Mouse (Mus musculus) spleen, postnatal 36 days (tissue): ENCODE measurements around the gene Cenpp.

Source experiments
- DNase-seq, 2 experiments: peaks; one replicate each; pipeline ENCODE4 v3.0.0; 2022; ENCODE audit warnings: low spot score in 2 of 2, mixed read lengths in 1 of 2

The Cenpp gene

DNA sequence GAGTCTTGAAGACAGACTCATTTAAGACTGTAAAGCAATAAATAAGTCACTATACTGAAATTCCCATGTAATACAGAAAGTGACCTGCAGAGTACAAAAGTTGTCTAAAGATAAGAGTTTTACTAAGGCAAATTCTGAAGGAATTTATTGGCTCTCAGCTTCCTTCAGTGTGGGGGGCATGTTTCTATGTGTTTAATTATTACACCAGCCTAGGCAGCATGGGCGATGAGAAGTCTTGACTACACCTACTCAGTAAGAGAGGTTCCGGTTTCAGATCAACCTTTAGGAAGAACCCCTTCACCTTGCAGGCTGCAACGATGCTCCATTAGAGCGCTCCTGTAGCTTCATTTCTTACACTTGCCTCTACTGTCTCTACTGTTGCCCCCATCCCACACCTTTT, 121.9 kb downstream of the Cenpp start:
- no peak for DNase-seq

DNA sequence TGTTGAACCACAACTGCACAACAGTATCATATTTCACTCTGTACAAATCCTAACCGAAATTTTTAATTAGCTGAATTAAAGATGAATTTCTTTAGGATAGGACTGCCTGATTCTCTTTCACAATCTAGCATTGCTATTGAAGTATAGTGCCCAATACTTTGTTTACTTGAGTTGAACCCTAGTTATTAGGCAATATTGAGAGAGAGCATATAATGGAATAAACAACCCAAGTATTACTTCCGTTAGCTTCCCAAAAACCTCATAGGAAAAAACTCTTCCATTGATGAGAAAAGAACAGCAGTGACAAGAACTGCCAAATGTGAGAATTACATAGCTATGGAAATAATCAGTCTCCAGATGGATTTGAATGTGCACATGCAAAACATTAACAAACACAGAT, 126.3 kb downstream of the Cenpp start:
- DNase-seq, result no peak

DNA sequence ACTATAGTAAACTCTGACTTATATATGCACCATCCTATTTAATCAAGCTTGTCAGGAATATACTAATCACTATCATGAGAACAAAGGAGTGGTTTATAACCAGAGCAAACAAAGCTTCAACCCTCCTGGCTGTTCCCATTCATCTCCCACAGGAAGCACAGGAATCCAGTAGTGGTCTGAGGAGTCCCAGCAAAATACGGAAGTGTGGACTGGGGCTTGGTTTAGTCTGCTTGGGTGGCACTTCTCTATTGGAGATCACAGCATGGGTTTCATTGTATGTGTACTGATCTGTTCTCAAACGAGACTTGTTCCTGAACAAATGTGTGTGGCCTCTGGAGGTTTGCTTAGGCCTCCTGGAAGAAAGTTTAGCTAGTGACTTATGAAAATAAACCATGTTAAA, 133.8 kb downstream of the Cenpp start:
- no peak for DNase-seq

DNA sequence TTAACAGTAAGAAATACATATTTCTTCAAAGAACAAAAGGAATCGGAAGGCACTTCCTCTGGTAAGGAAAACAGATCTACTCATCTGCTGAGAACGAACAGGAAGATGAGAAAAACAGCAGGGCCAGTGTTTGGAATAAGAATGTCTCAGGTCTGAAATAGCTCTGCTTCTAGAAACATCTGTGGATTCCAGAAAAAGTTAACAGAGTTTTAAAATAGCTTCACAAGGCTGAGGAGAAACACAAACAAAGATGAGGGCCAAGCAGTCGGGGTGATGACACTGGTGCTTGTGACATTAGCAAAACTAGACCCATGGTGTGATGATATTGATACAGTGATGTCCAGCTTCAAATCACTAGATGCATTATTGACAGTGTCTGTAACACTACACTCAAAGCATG, 145.4 kb downstream of the Cenpp start:
- DNase-seq, result no peak

DNA sequence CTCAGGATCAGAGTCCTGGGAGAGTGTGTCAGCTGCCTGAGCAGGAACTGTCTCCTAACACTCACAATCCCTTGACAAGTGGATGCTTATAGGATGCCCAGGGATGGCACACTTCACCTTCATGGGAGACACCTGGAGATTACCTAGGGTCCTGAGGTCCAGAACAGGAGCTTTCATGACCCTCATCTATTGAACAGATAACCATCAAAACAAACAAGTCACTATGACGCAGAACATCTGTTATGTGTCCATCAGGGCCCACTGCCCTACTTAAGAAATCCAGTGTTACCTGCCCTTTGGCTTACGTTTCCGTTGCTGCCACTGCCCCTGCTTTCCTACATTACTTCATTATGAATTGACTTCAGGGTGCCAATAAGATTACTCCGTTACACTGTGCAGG, 146.8 kb downstream of the Cenpp start:
- DNase-seq, result no peak

DNA sequence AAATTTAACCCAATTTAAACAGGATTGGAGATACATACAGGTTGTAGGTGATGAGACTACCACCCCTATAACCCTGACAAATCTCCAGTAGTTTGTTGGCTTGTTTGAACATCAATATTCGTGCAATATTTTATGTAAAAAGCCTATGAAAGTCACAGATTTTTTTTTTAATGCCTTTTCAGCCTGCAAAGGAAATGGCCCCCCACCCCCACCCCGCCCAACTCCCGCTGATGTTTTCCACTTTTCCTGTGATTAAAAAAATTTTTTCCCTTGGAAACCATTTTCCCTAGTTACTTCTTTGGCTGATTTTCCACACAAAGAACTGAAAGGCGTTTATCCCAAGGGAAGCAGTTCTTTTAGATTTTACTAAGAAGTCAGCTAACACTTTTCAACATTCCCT, 148.1 kb downstream of the Cenpp start, which contains the start of gene Ecm2:
Gene Ecm2 (plus strand): TSS at position 301 of the 400 bp plus-strand sequence.
- no peak for DNase-seq

DNA sequence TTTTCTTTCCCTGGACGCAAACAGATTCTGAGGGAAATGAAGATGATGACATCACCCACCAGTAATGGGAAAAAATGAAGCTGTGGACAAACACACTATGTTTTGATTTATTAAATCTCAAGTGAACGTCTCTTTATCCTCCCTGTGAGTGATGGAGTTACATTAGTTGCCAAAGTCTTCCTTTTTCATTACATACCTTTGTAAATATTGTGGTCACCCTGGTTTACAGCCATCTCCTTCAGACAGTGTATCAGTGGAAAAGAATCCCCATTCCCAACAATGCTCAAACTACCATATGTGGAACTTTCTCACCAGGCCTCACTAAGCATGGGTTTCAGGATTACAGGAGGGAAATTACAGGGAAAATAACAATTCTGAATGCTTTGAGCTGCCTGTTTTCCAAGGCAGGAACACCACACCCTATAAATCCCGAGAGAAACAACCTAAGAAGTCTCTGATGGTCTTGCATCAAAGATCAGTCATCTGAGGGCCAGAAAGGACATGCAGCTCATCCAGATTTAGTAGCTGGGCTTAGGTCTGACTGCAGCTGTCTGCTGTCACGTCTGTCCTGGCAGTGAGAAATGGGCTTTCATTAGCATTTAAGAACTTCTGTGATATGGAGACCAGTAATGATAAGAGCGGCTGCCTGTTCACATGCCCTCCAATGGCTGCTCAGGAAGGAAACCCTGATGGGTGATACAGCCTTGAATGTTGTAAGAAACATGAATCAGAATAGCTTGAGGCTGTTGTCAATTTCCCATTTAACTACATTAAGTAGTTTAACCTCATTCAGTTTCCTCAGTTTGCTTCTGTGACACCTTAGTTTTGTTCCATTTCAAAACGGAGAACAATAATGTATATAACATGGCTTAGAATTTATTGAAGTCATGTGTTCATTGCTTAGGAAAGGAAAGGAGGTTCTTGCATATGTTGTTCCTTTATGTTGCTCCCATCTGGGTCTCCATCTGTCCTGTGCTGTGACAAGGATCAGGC, 159.9 kb downstream of the Cenpp start, which contains the start of gene Tes3-ps:
Gene Tes3-ps (plus strand): TSS at position 943 of the 993 bp plus-strand sequence.
- DNase-seq, result no peak

DNA sequence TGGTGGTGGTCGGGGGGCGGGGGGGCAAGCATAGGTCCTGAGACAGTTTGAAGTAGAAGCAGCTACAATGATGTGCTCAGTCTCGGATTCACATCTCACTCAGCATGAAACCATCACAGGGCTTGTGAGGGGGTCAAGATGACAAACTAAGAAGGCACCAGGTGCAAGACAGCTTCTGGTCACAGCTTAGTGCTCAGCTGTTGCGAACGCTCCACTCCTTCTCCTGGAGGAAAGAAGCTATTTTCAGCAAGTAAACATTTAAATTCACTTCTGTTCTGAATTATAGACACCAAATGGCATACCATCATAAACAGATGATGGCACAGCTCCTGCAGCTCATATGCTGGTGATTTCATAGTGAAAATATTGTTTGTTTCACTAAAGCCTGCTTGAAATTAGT, 167.2 kb downstream of the Cenpp start:
- no peak for DNase-seq

DNA sequence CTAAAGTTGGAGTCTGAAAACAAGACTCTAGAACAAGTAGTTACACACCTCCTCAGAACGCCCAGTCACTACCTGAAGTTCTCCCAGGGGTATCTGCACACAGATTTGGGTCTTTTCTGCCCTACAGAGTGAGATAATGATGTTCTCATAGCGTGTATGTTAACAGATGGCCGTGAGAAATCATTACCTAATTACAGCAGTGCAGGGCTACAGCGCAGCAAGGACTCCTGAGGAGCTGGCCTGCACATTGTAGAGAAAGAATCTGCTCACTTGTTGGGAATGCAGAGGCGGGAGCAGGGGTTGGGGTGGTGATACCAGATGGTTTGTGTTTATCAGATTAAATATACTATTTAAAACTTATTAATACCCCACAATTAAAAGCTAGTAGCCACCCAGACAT, 172.0 kb downstream of the Cenpp start:
- no peak for DNase-seq

DNA sequence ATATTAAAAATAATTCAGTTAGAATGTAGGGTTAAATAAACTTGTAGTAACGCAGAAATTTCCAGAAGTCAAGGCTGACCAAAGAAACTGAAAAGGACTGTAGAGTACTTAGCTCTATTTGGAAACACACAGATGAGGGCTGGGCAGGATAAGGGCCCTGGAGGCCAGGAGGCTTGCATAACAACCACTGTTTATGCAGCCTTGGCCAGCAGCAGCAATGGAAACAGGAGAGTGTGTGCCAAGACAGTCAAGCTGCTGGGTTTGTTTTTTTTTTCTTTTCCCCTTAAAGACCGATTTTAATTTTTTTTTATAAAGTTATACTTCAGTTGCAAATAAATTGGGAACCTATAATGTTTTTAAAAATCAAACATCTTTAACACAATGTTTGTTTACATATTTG, 172.5 kb downstream of the Cenpp start:
- peak in 1 of 2 experiments; percentile 18 for DNase-seq

DNA sequence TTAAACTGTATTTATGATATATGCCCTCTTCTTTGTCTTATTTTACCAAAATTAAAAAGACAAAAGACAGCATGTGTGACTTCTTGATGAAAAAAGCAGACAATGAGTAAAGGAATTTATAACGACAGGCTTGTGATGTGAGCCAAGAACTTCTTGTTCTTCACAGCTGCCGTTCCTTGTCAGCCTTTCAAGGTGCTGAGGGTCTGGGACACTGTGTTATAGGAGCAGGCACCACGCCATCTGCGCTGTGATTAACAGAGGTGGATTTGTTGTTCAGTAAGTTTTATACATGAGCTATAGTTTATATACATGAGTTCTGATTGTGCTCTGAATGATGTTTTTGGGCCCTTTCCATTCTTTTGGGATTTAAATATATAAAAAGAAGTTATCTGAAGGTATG, 173.2 kb downstream of the Cenpp start:
- DNase-seq, result no peak

DNA sequence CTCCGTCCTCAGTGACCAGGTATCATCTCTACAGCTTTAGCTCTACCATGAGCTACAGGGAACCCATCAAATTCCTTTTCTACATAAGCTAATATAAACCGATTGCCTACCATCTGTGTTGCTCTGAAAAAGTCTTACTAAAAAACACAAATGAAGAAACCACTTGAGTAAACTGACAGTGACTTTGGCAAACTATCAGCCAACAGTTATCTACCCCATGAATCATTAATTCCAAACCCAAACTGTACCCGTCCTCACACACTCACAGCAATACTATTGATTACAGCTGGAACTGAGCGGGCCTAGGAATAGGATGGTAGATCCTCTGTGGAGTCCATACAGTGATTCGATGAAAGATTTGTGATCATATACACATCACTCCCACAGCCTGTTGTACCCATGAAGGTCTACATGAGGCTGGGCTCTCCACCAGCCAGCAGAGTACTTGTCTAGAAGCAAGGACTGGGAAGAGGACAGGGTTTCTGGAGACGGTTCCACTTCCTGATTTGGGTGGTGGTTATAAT, 173.7 kb downstream of the Cenpp start:
- no peak for DNase-seq

DNA sequence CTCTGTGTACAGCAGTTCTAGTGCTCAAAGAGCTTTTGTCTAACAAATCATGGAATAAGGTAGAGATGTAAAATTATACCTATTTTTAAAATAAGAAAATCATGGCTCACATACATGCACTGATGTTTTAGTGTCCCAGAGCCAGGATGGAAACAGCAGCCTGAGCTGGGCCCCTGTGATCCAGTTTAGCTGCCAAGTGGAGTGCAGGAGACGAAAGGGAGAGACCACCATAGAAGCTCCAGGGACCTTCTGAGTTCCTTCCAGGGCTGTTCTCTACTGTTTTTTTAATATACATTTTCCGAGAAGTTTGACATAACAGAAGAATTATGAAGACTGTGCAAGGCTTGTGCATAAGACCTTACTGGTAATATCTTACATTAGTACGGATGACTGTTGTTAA, 174.7 kb downstream of the Cenpp start:
- DNase-seq, result no peak

DNA sequence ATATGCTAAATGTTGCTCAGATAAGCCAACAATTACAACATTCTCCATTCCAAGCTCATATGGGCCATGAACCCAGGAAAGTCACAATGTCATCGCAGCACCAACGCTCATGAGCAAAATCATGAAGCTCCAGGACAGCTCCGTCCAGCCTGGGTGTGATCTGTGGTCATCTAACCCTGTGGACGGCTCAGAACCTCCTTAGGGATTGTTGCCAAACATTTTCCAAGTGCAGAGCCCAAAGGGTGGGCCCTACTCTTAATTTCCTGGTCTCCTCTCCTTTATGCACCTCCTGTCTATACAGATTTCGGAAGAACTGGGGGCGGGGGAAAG, 179.9 kb downstream of the Cenpp start:
- DNase-seq, result no peak

DNA sequence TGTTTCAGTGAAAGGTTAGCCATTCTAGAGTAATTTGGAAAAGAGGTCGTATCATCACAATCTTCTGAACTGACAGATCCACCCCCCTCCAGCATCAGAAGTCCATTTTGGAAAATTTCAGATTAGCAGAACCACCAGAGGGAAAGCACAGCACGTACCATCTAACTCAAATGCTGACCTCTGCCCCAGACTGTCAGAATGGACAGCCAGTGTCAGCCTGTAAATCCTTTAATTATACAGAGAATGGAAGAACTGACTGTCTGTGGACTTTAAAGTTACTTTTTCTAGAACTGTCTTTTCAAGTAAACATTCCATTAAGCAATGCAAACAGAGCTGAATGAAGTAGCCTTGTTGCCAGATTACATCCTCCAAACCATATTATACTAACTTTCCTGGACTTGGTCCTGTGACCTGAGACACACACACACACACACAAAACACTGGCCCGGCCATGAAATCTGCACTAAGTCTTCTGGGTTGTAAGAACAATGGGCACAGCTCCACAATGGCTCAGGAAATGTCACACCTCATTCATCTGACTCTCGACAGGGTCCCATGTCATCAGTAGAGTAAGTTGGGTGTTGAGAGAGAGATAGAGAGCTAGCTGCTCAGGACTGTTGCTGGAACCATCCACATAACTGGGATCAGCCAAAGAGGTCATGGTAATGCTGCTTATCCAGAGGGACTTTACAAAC, 180.5 kb downstream of the Cenpp start:
- no peak for DNase-seq

DNA sequence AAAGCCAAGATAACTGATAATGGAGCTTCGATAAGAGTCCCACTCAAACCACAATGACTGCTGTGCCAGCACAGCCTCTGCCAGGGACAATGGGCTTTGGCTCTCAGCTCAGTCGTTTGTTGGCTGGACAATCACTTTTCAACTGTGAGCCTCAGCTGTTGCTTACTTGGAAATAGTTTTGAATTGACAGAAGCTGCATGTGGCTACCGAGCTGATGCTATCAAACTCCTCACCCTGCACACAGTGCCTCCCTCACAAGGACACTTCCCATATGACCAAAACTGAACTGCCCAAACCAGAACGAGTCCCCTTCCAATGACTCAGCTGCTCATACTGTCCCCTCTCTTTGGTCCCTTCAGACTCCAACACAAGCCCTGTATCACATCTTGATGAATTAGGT, 181.8 kb downstream of the Cenpp start:
- DNase-seq, result no peak

DNA sequence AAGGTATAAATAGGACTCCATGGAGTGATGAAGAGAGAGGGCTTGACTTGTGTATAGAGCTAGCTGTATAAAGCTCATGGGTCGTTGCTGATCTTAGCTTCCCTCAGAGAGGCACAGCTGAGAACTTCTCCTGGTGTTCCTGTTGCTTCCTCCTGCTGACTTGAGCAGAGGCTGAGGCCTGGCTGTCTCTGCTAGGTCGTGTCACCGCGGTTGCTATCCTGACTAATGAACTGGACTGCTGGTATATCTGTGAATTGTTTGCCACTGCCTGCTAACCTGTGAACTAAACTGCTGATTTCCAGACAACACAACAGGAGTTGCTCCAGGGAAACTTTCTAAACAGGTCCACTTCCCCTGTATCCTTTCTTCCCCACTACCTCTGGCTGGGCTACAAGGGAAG, 182.3 kb downstream of the Cenpp start:
- no peak for DNase-seq

DNA sequence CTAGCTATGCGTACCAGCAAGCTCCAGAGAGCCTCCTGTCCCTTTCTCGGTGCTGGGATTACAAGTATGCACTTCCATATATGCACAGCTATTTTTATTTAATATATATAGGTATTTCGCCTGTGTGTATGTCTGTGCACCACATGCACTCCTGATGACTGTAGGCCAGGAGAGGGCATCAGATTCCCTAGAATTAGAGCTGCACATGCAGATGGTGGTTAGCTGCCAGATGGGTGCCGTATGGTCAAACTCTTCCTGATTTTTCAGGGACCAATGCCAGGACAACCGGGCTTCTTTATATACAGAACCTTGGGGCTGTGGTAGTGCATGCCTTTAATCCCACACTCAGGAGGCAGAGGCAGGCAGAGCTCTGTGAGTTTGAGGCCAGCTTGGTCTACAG, 183.6 kb downstream of the Cenpp start:
- no peak for DNase-seq

DNA sequence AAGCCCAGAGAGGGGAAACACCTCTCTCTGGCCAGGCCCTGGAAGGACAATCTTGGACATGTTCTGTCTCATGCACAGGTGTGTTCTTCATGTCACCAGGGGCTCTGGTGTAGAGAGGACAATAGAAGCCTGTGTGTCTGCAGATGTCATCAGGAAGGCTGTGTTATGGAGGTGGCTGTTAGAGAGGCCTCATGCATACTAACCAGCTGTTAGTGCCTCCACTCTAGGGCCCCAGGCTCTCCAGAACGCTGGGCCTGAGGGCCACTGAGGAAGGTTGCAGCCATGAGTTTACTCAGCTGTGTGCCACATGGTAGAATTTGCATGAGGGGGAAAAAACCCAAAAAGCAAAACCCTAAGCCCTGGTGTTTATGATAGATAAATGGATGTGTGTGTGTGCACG, 185.0 kb downstream of the Cenpp start:
- no peak for DNase-seq

DNA sequence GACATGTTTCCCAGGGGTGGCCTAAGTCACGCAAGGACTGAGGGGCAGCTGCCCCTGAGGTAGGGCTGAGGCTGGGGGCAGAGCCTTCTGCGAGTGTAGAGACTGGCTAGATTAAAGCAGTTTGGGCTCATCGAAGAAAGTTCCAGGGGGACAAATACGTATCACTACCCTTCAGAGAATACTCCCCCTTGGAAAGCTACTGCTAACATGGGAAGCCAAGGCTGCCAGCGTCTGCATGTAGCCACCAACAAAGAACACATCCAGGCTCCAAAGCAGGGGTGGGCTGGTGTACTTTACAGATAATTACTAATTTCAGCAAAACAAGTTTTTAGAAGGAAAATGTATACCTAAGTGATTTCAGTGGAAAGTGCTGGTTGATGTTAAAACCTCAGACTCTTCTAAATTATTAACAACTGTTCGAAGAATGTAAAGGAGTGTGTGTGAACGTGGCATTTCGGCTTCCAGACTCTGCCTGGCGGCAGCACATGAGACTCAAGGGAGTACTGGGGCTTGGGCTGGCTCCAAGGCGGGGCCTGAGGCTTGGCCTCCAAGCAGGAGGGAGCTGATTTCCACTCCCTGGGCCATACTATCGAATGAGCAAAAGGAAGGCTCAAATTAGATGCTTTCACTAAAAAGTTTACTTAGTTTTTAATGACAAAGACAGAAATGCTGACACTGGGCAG, 186.1 kb downstream of the Cenpp start:
- DNase-seq, result no peak

DNA sequence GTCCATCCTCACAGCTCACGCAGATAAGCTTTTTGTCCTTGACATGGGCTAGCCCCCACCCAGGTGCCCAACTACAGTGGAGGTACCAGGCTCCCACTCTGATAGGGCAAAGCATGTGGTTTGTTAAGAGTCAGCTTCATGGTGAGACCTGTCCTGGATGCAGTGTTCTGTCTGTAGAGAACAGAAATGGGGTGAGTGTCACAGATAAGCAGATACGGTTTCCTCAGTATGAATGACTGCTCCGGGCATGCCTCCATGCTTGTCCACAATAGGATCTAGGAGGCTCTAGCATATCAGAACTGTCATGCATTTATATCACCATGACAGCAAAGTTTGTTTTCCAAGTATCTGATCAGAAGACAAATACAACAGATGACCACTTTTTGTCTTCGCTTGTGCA, 186.7 kb downstream of the Cenpp start:
- DNase-seq, result no peak

DNA sequence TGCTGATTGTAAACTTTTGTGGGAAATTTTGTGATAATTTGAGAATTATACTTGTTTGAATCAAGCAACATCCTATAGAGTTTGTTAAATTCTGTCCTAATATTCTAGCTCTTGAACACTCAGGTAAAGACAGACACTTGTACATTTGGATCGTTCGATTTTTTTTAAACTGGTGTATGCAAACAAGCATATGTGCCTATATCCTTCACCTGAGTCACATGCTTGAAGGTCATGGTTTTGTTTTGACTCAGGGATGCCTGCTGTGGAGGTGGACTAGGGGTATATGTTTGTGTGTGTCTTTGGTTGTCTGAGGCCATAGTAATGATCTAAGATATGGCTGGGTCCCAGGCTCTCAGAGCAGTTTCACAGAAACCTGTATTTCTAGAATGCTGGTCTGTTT, 189.7 kb downstream of the Cenpp start:
- no peak for DNase-seq
